Mouse (Mus musculus): Measurements from ENCODE around the gene Zfp526. TPM values are rescaled to one million over a fixed set of nuclear protein-coding genes. Genes with fewer than 3 reads are reported as not detected.

The Zfp526 gene
- polyA plus RNA-seq, 1 experiment from 2014 or later = 1.9 TPM

GRCm38 (mm10) chr7:25268588-25268987 is 47.4 kb downstream of the Zfp526 start:
- no peaks in the 10 kb centered on the region for H3K9me3 ChIP-seq (replicated peaks; ENCODE audit: control insufficient read depth, low read length)
- H3K4me3 ChIP-seq (ENCODE audit: low read depth, low read length) = peak overlapping the region; percentile 93
- peaks cover 48% of the 10 kb centered on the region for H3K4me1 ChIP-seq (ENCODE audit: control insufficient read depth, low read depth, low read length)
- no peaks in the 10 kb centered on the region for H3K27me3 ChIP-seq (ENCODE audit: control insufficient read depth, insufficient read depth, low read depth, low read length)
- 2% methylated on average over 7 of the region's 7 CpGs for WGBS (ENCODE audit: insufficient replicate concordance)
- H3K36me3 ChIP-seq (ENCODE audit: control insufficient read depth, insufficient read depth) = peaks cover 13% of the 10 kb centered on the region
- H3K9ac ChIP-seq (ENCODE audit: low read depth, low read length) = peak overlapping the region; percentile 99
- H3K27ac ChIP-seq (ENCODE audit: low read length) = peak overlapping the region; percentile 94
- peak overlapping the region; percentile 92 for H3K4me2 ChIP-seq (ENCODE audit: low read depth, low read length)
- no peak for ATAC-seq (ENCODE audit: low read depth)

GRCm38 (mm10) chr7:25269029-25269428 is 47.8 kb downstream of the Zfp526 start:
- WGBS (ENCODE audit: insufficient replicate concordance) = 38% methylated on average over 4 of the region's 4 CpGs
- Histone ChIP-seq H3K27me3 (ENCODE audit: control insufficient read depth, insufficient read depth, low read depth, low read length) (no peaks in the 10 kb centered on the region), H3K9ac (ENCODE audit: low read depth, low read length) (peak overlapping the region; percentile 99), H3K27ac (ENCODE audit: low read length) (peak overlapping the region; percentile 94), H3K4me1 (ENCODE audit: control insufficient read depth, low read depth, low read length) (peaks cover 51% of the 10 kb centered on the region), H3K4me2 (ENCODE audit: low read depth, low read length) (peak overlapping the region; percentile 92), H3K4me3 (ENCODE audit: low read depth, low read length) (peak overlapping the region; percentile 93), H3K9me3 (replicated peaks; ENCODE audit: control insufficient read depth, low read length) (no peaks in the 10 kb centered on the region), H3K36me3 (ENCODE audit: control insufficient read depth, insufficient read depth) (peaks cover 13% of the 10 kb centered on the region)
- no peak for ATAC-seq (ENCODE audit: low read depth)

GRCm38 (mm10) chr7:25269545-25270271 is 48.5 kb downstream of the Zfp526 start:
- Histone ChIP-seq H3K27me3 (ENCODE audit: control insufficient read depth, insufficient read depth, low read depth, low read length) (no peaks in the 10 kb centered on the region), H3K4me3 (ENCODE audit: low read depth, low read length) (peak overlapping the region; percentile 93), H3K27ac (ENCODE audit: low read length) (peak overlapping the region; percentile 94), H3K36me3 (ENCODE audit: control insufficient read depth, insufficient read depth) (peaks cover 13% of the 10 kb centered on the region), H3K4me1 (ENCODE audit: control insufficient read depth, low read depth, low read length) (peaks cover 54% of the 10 kb centered on the region), H3K9me3 (replicated peaks; ENCODE audit: control insufficient read depth, low read length) (no peaks in the 10 kb centered on the region), H3K9ac (ENCODE audit: low read depth, low read length) (peak overlapping the region; percentile 99), H3K4me2 (ENCODE audit: low read depth, low read length) (peak overlapping the region; percentile 92)
- no peak for ATAC-seq (ENCODE audit: low read depth)
- 62% methylated on average over 8 of the region's 8 CpGs for WGBS (ENCODE audit: insufficient replicate concordance)

- H3K4me2 ChIP-seq (ENCODE audit: low read depth, low read length) = no peak overlapping the region
- no peak overlapping the region for H3K9ac ChIP-seq (ENCODE audit: low read depth, low read length)
- no peak for ATAC-seq (ENCODE audit: low read depth)
- no peak overlapping the region for H3K4me3 ChIP-seq (ENCODE audit: low read depth, low read length)
- WGBS (ENCODE audit: insufficient replicate concordance) = 85% methylated on average over 35 of the region's 35 CpGs
- H3K9me3 ChIP-seq (replicated peaks; ENCODE audit: control insufficient read depth, low read length) = no peaks in the 10 kb centered on the region
- no peaks in the 10 kb centered on the region for H3K27me3 ChIP-seq (ENCODE audit: control insufficient read depth, insufficient read depth, low read depth, low read length)
- H3K36me3 ChIP-seq (ENCODE audit: control insufficient read depth, insufficient read depth) = peaks cover 13% of the 10 kb centered on the region
- peaks cover 62% of the 10 kb centered on the region for H3K4me1 ChIP-seq (ENCODE audit: control insufficient read depth, low read depth, low read length)
- H3K27ac ChIP-seq (ENCODE audit: low read length) = peak overlapping the region; percentile 35; the same call in 1 of the 2 replicates
These were observed 49.7 kb downstream of the Zfp526 start for GRCm38 (mm10) chr7:25270652-25271633.

- Histone ChIP-seq H3K9ac (ENCODE audit: low read depth, low read length) (no peak overlapping the region), H3K9me3 (replicated peaks; ENCODE audit: control insufficient read depth, low read length) (no peaks in the 10 kb centered on the region), H3K4me3 (ENCODE audit: low read depth, low read length) (no peak overlapping the region), H3K27me3 (ENCODE audit: control insufficient read depth, insufficient read depth, low read depth, low read length) (no peaks in the 10 kb centered on the region), H3K27ac (ENCODE audit: low read length) (no peak overlapping the region), H3K36me3 (ENCODE audit: control insufficient read depth, insufficient read depth) (peaks cover 13% of the 10 kb centered on the region), H3K4me1 (ENCODE audit: control insufficient read depth, low read depth, low read length) (peaks cover 67% of the 10 kb centered on the region), H3K4me2 (ENCODE audit: low read depth, low read length) (no peak overlapping the region)
- ATAC-seq (ENCODE audit: low read depth) = no peak
- 88% methylated on average over 29 of the region's 30 CpGs for WGBS (ENCODE audit: insufficient replicate concordance)
These were observed 50.6 kb downstream of the Zfp526 start for GRCm38 (mm10) chr7:25271651-25272444.

- H3K4me1 ChIP-seq (ENCODE audit: control insufficient read depth, low read depth, low read length) = peaks cover 72% of the 10 kb centered on the region
- H3K4me3 ChIP-seq (ENCODE audit: low read depth, low read length) = no peak overlapping the region; the same call in 1 of the 2 replicates
- ATAC-seq (ENCODE audit: low read depth) = no peak
These were observed 51.4 kb downstream of the Zfp526 start for GRCm38 (mm10) chr7:25272445-25273258.

GRCm38 (mm10) chr7:25273259-25274241 is 52.3 kb downstream of the Zfp526 start:
- H3K9me3 ChIP-seq (replicated peaks; ENCODE audit: control insufficient read depth, low read length) = no peaks in the 10 kb centered on the region
- no peaks in the 10 kb centered on the region for H3K27me3 ChIP-seq (ENCODE audit: control insufficient read depth, insufficient read depth, low read depth, low read length)
- peaks cover 13% of the 10 kb centered on the region for H3K36me3 ChIP-seq (ENCODE audit: control insufficient read depth, insufficient read depth)
- peak overlapping the region; percentile 65 for H3K9ac ChIP-seq (ENCODE audit: low read depth, low read length)
- peak overlapping the region; percentile 59 for H3K4me2 ChIP-seq (ENCODE audit: low read depth, low read length)
- peaks cover 80% of the 10 kb centered on the region for H3K4me1 ChIP-seq (ENCODE audit: control insufficient read depth, low read depth, low read length)
- peak; percentile 74 for ATAC-seq (ENCODE audit: low read depth)
- peak overlapping the region; percentile 33 for H3K4me3 ChIP-seq (ENCODE audit: low read depth, low read length)
- 64% methylated on average over 22 of the region's 22 CpGs for WGBS (ENCODE audit: insufficient replicate concordance)
- peak overlapping the region; percentile 92 for H3K27ac ChIP-seq (ENCODE audit: low read length)

More at GRCm38 (mm10) chr7:25272445-25273258, 51.4 kb downstream of the Zfp526 start:
- WGBS (ENCODE audit: insufficient replicate concordance) = 87% methylated on average over 38 of the region's 38 CpGs
- no peaks in the 10 kb centered on the region for H3K27me3 ChIP-seq (ENCODE audit: control insufficient read depth, insufficient read depth, low read depth, low read length)
- peaks cover 13% of the 10 kb centered on the region for H3K36me3 ChIP-seq (ENCODE audit: control insufficient read depth, insufficient read depth)
- peak overlapping the region; percentile 65 for H3K9ac ChIP-seq (ENCODE audit: low read depth, low read length)
- H3K4me2 ChIP-seq (ENCODE audit: low read depth, low read length) = peak overlapping the region; percentile 59
- no peaks in the 10 kb centered on the region for H3K9me3 ChIP-seq (replicated peaks; ENCODE audit: control insufficient read depth, low read length)
- H3K27ac ChIP-seq (ENCODE audit: low read length) = peak overlapping the region; percentile 92

Measured in liver, embryonic 16.5 days (tissue).